Mouse (Mus musculus): ENCODE results near the gene Cidec. TPM values are rescaled to one million over a fixed set of nuclear protein-coding genes. Genes with fewer than 3 reads are reported as not detected.

Cidec gene
- not detected in 2 replicates for polyA plus RNA-seq (2016; fragmentation: Nextera tagmentation; extraction: Ambion mirVana)

- Histone ChIP-seq H3K9ac (no peak within 1 kb of the TSS), H3K4me3 (no peak within 1 kb of the TSS), H3K27me3 (peaks cover 2% of the 10 kb centered on the region; the same call in 1 of the 2 replicates), H3K36me3 (no peaks in the 10 kb centered on the region), H3K4me2 (replicated peaks) (no peak within 1 kb of the TSS), H3K27ac (no peak within 1 kb of the TSS), H3K4me1 (no peaks in the 10 kb centered on the region), H3K9me3 (replicated peaks) (no peaks in the 10 kb centered on the region)
- 74% methylated on average over 9 of the region's 9 CpGs for WGBS
- no peak for ATAC-seq (ENCODE audit: low FRiP score)
Observed at GRCm38 (mm10) chr6:113435664-113436205, at the start of gene Cidec. Gene Cidec (minus strand): TSS chr6:113435760.

GRCm38 (mm10) chr6:113483729-113484128, 48.2 kb upstream of the Cidec start:
- WGBS: 11% methylated on average over 10 of the region's 10 CpGs

GRCm38 (mm10) chr6:113483100-113483615, 47.6 kb upstream of the Cidec start, which contains the start of gene Creld1:
Gene Creld1 (plus strand): TSS chr6:113483297.
- H3K4me1 ChIP-seq: peaks cover 39% of the 10 kb centered on the region
- H3K9me3 ChIP-seq (replicated peaks): no peaks in the 10 kb centered on the region
- peak; percentile 96 for ATAC-seq (ENCODE audit: low FRiP score)
- H3K27ac ChIP-seq: peak within 1 kb of the TSS; percentile 87
- peak within 1 kb of the TSS; percentile 84 for H3K4me2 ChIP-seq (replicated peaks)
- peak within 1 kb of the TSS; percentile 52 for H3K4me3 ChIP-seq
- peaks cover 16% of the 10 kb centered on the region for H3K27me3 ChIP-seq
- peaks cover 13% of the 10 kb centered on the region for H3K36me3 ChIP-seq
- peak within 1 kb of the TSS; percentile 81 for H3K9ac ChIP-seq
- under 1% methylated on average over 26 of the region's 26 CpGs for WGBS

More at GRCm38 (mm10) chr6:113483729-113484128, 48.2 kb upstream of the Cidec start:
- peak; percentile 57 for ATAC-seq (ENCODE audit: low FRiP score)
- H3K27me3 ChIP-seq: peaks cover 16% of the 10 kb centered on the region
- H3K36me3 ChIP-seq: peaks cover 19% of the 10 kb centered on the region
- peaks cover 39% of the 10 kb centered on the region for H3K4me1 ChIP-seq
- H3K4me3 ChIP-seq: peak overlapping the region; percentile 52
- H3K9ac ChIP-seq: peak overlapping the region; percentile 81
- H3K9me3 ChIP-seq (replicated peaks): no peaks in the 10 kb centered on the region
- H3K27ac ChIP-seq: peak overlapping the region; percentile 87
- peak overlapping the region; percentile 84 for H3K4me2 ChIP-seq (replicated peaks)

GRCm38 (mm10) chr6:113482477-113483099, 47.0 kb upstream of the Cidec start:
- H3K27ac ChIP-seq: peak overlapping the region; percentile 87
- 2% methylated on average over 65 of the region's 65 CpGs for WGBS
- H3K4me2 ChIP-seq (replicated peaks): peak overlapping the region; percentile 84
- no peaks in the 10 kb centered on the region for H3K9me3 ChIP-seq (replicated peaks)
- H3K36me3 ChIP-seq: peaks cover 8% of the 10 kb centered on the region
- peaks cover 16% of the 10 kb centered on the region for H3K27me3 ChIP-seq
- ATAC-seq (ENCODE audit: low FRiP score): peak; percentile 71
- peak overlapping the region; percentile 81 for H3K9ac ChIP-seq
- H3K4me1 ChIP-seq: peaks cover 39% of the 10 kb centered on the region
- H3K4me3 ChIP-seq: peak overlapping the region; percentile 52

GRCm38 (mm10) chr6:113480555-113481373, 45.2 kb upstream of the Cidec start:
- no peak overlapping the region for H3K27ac ChIP-seq
- no peak overlapping the region for H3K4me2 ChIP-seq (replicated peaks)
- H3K4me3 ChIP-seq: no peak overlapping the region
- H3K9ac ChIP-seq: no peak overlapping the region
- no peak for ATAC-seq (ENCODE audit: low FRiP score)
- 64% methylated on average over 18 of the region's 18 CpGs for WGBS
- H3K4me1 ChIP-seq: peaks cover 30% of the 10 kb centered on the region
- no peaks in the 10 kb centered on the region for H3K36me3 ChIP-seq
- peaks cover 16% of the 10 kb centered on the region for H3K27me3 ChIP-seq
- no peaks in the 10 kb centered on the region for H3K9me3 ChIP-seq (replicated peaks)

GRCm38 (mm10) chr6:113478906-113479305, 43.3 kb upstream of the Cidec start:
- Histone ChIP-seq H3K9me3 (replicated peaks) (no peaks in the 10 kb centered on the region), H3K4me2 (replicated peaks) (no peak overlapping the region), H3K9ac (no peak overlapping the region), H3K27me3 (peaks cover 16% of the 10 kb centered on the region), H3K4me1 (peaks cover 13% of the 10 kb centered on the region), H3K36me3 (no peaks in the 10 kb centered on the region), H3K27ac (no peak overlapping the region), H3K4me3 (no peak overlapping the region)
- 80% methylated on average over 10 of the region's 10 CpGs for WGBS
- ATAC-seq (ENCODE audit: low FRiP score): no peak

- 31% methylated on average over 7 of the region's 7 CpGs for WGBS
- Histone ChIP-seq H3K27ac (no peak overlapping the region), H3K36me3 (no peaks in the 10 kb centered on the region), H3K27me3 (peaks cover 16% of the 10 kb centered on the region), H3K4me2 (replicated peaks) (no peak overlapping the region), H3K4me1 (peaks cover 7% of the 10 kb centered on the region), H3K9me3 (replicated peaks) (no peaks in the 10 kb centered on the region), H3K4me3 (no peak overlapping the region), H3K9ac (no peak overlapping the region)
- peak; percentile 41; the same call in 1 of the 2 replicates for ATAC-seq (ENCODE audit: low FRiP score)
Observed at GRCm38 (mm10) chr6:113477353-113477752, 41.8 kb upstream of the Cidec start.

GRCm38 (mm10) chr6:113473715-113474114, 38.2 kb upstream of the Cidec start:
- Histone ChIP-seq H3K27me3 (peaks cover 38% of the 10 kb centered on the region), H3K4me1 (peaks cover 18% of the 10 kb centered on the region), H3K4me2 (replicated peaks) (no peak overlapping the region), H3K9ac (no peak overlapping the region), H3K27ac (no peak overlapping the region), H3K4me3 (no peak overlapping the region), H3K36me3 (no peaks in the 10 kb centered on the region), H3K9me3 (replicated peaks) (no peaks in the 10 kb centered on the region)
- 90% methylated on average over 6 of the region's 6 CpGs for WGBS
- no peak for ATAC-seq (ENCODE audit: low FRiP score)

GRCm38 (mm10) chr6:113473246-113473645, 37.7 kb upstream of the Cidec start:
- WGBS: 79% methylated on average over 2 of the region's 2 CpGs
- no peak overlapping the region for H3K4me3 ChIP-seq
- H3K27me3 ChIP-seq: peaks cover 40% of the 10 kb centered on the region
- peaks cover 18% of the 10 kb centered on the region for H3K4me1 ChIP-seq
- no peak overlapping the region for H3K4me2 ChIP-seq (replicated peaks)
- H3K9ac ChIP-seq: no peak overlapping the region
- no peaks in the 10 kb centered on the region for H3K36me3 ChIP-seq
- no peak for ATAC-seq (ENCODE audit: low FRiP score)
- H3K27ac ChIP-seq: no peak overlapping the region
- H3K9me3 ChIP-seq (replicated peaks): no peaks in the 10 kb centered on the region

- Histone ChIP-seq H3K9me3 (replicated peaks) (no peaks in the 10 kb centered on the region), H3K4me3 (no peak overlapping the region), H3K4me2 (replicated peaks) (no peak overlapping the region), H3K27ac (no peak overlapping the region), H3K36me3 (no peaks in the 10 kb centered on the region), H3K27me3 (peaks cover 40% of the 10 kb centered on the region), H3K9ac (no peak overlapping the region), H3K4me1 (peaks cover 15% of the 10 kb centered on the region)
- 68% methylated on average over 10 of the region's 10 CpGs for WGBS
- ATAC-seq (ENCODE audit: low FRiP score): no peak
Observed at GRCm38 (mm10) chr6:113472061-113472460, 36.5 kb upstream of the Cidec start.

- Histone ChIP-seq H3K9me3 (replicated peaks) (no peaks in the 10 kb centered on the region), H3K4me2 (replicated peaks) (peak within 1 kb of the TSS; percentile 27), H3K4me3 (no peak within 1 kb of the TSS), H3K4me1 (peaks cover 15% of the 10 kb centered on the region), H3K9ac (no peak within 1 kb of the TSS; the same call in 1 of the 2 replicates), H3K36me3 (no peaks in the 10 kb centered on the region), H3K27me3 (peaks cover 40% of the 10 kb centered on the region), H3K27ac (no peak within 1 kb of the TSS)
- ATAC-seq (ENCODE audit: low FRiP score): no peak
- WGBS: 24% methylated on average over 12 of the region's 12 CpGs
Observed at GRCm38 (mm10) chr6:113471297-113471936, 35.9 kb upstream of the Cidec start, which contains the start of gene Il17rc. Gene Il17rc (plus strand): TSS chr6:113471427.

Measured in hindbrain, embryonic 12.5 days (tissue).